Mouse (Mus musculus) heart, embryonic 15.5 days (tissue): ENCODE measurements around the gene Kcnj12. TPM values are rescaled to one million over a fixed set of nuclear protein-coding genes. Genes with fewer than 3 reads are reported as not detected.

ENCODE experiments used
- ATAC-seq: fragments of 200-750 bp; cut with Nextera tagmentation; replicated peaks from 2 replicates; pipeline ENCODE4 v1.8.0; 2017; ENCODE audit warnings: low read depth, moderate TSS enrichment; ENCODE audit not compliant: insufficient number of reproducible peaks, insufficient read depth, low FRiP score
- H3K27ac ChIP-seq: fragments of 300-500 bp; sonication (generic); 2 replicates; pipeline ENCODE4 v1.5.1; 2015; ENCODE audit warnings: mild to moderate bottlenecking, inconsistent platforms
- H3K27me3 ChIP-seq: fragments of 300-500 bp; sonication (generic); 2 replicates; pipeline ENCODE4 v1.6.1; 2015; ENCODE audit warnings: inconsistent platforms
- H3K36me3 ChIP-seq: fragments of 300-500 bp; sonication (generic); 2 replicates; pipeline ENCODE4 v1.6.1; 2015; ENCODE audit warnings: mild to moderate bottlenecking, inconsistent platforms
- H3K4me1 ChIP-seq: fragments of 300-500 bp; sonication (generic); replicated peaks from 2 replicates; pipeline ENCODE4 v1.6.1; 2015; ENCODE audit warnings: inconsistent platforms
- H3K4me2 ChIP-seq: fragments of 300-500 bp; sonication (generic); 2 replicates; pipeline ENCODE4 v1.6.1; 2015; ENCODE audit warnings: inconsistent platforms, mild to moderate bottlenecking, moderate library complexity
- H3K4me3 ChIP-seq: fragments of 300-500 bp; sonication (generic); 2 replicates; pipeline ENCODE4 v1.5.1; 2015; ENCODE audit warnings: mild to moderate bottlenecking, inconsistent platforms
- H3K9ac ChIP-seq: fragments of 300-500 bp; sonication (generic); 2 replicates; pipeline ENCODE4 v1.6.1; 2015; ENCODE audit warnings: mild to moderate bottlenecking, inconsistent platforms
- H3K9me3 ChIP-seq: fragments of 300-500 bp; sonication (generic); replicated peaks from 2 replicates; pipeline ENCODE4 v1.6.1; 2016; ENCODE audit warnings: inconsistent platforms
- WGBS: fragments of 180-500 bp; shearing (Covaris S2); methylation state at CpG from one replicate; pipeline ENCODE4 v1.1.7; 2015; ENCODE audit warnings: mixed read lengths; 5-methylcytosine and 5-hydroxymethylcytosine counted together
- polyA plus RNA-seq: library from polyadenylated mRNA; unstranded; fragments of >200 nt; fragmentation: Nextera tagmentation; extraction: Ambion mirVana; gene quantifications from 2 replicates; pipeline ENCODE4 v1.2.1, GENCODE M21; 2015

The Kcnj12 gene
- polyA plus RNA-seq, 1 experiment from 2014 or later: 5.5 TPM

GRCm38 (mm10) chr11:61112323-61112995 lies 90.1 kb downstream of the Kcnj12 start:
- H3K4me3 ChIP-seq: no peak overlapping the region
- H3K27me3 ChIP-seq: no peaks in the 10 kb centered on the region; the same call in 1 of the 2 replicates
- no peaks in the 10 kb centered on the region for H3K9me3 ChIP-seq
- no peaks in the 10 kb centered on the region for H3K36me3 ChIP-seq
- 63% methylated on average over 8 of the region's 8 CpGs for WGBS
- no peak overlapping the region for H3K4me2 ChIP-seq
- H3K9ac ChIP-seq: no peak overlapping the region
- H3K4me1 ChIP-seq: no peaks in the 10 kb centered on the region
- H3K27ac ChIP-seq: no peak overlapping the region
- no peak for ATAC-seq

GRCm38 (mm10) chr11:61116226-61116625 lies 93.9 kb downstream of the Kcnj12 start:
- ATAC-seq: no peak
- Histone ChIP-seq H3K4me3 (no peak overlapping the region), H3K27me3 (0 out of 2 replicates have a peak, but pooled peaks cover 3% of the 10 kb centered on the region), H3K27ac (no peak overlapping the region), H3K36me3 (no peaks in the 10 kb centered on the region), H3K9ac (no peak overlapping the region), H3K9me3 (no peaks in the 10 kb centered on the region), H3K4me1 (no peaks in the 10 kb centered on the region), H3K4me2 (no peak overlapping the region)
- WGBS: 48% methylated on average over 8 of the region's 8 CpGs

- H3K27me3 ChIP-seq: 0 out of 2 replicates have a peak, but pooled peaks cover 3% of the 10 kb centered on the region
- ATAC-seq: no peak
Observed at GRCm38 (mm10) chr11:61119996-61120583, 97.7 kb downstream of the Kcnj12 start.

More at GRCm38 (mm10) chr11:61119996-61120583, 97.7 kb downstream of the Kcnj12 start:
- H3K36me3 ChIP-seq: no peaks in the 10 kb centered on the region
- no peak overlapping the region for H3K4me3 ChIP-seq
- H3K9me3 ChIP-seq: no peaks in the 10 kb centered on the region
- no peak overlapping the region for H3K27ac ChIP-seq
- WGBS: 68% methylated on average over 3 of the region's 3 CpGs
- no peak overlapping the region for H3K4me2 ChIP-seq
- no peak overlapping the region for H3K9ac ChIP-seq
- no peaks in the 10 kb centered on the region for H3K4me1 ChIP-seq

Other genes starting within 250 kb of the Kcnj12 start
- 7.4 and 11.0 TPM in 2 replicates for gene Top3a, start 245.2 kb upstream of the Kcnj12 start, polyA plus RNA-seq
- 3.2 and 4.7 TPM in 2 replicates for gene Smcr8, start 245.0 kb upstream of the Kcnj12 start, polyA plus RNA-seq
- gene Shmt1, start 210.8 kb upstream of the Kcnj12 start, polyA plus RNA-seq: 35.7 and 42.0 TPM in 2 replicates
- 26.8 and 30.4 TPM in 2 replicates for gene Dhrs7b, start 191.9 kb upstream of the Kcnj12 start, polyA plus RNA-seq
- 52.1 and 63.2 TPM in 2 replicates for gene Tmem11, start 143.3 kb upstream of the Kcnj12 start, polyA plus RNA-seq
- 11.9 and 22.3 TPM in 2 replicates for gene Natd1, start 107.8 kb upstream of the Kcnj12 start, polyA plus RNA-seq
- 53.3 and 76.0 TPM in 2 replicates for gene Map2k3, start 90.5 kb upstream of the Kcnj12 start, polyA plus RNA-seq
- gene Tnfrsf13b, start 104.2 kb downstream of the Kcnj12 start, polyA plus RNA-seq: 1.8 and 3.4 TPM in 2 replicates
- 60.7 and 79.1 TPM in 2 replicates for gene Usp22, start 152.5 kb downstream of the Kcnj12 start, polyA plus RNA-seq
- gene Aldh3a1, start 185.0 kb downstream of the Kcnj12 start, polyA plus RNA-seq: 0.25 and 0.42 TPM in 2 replicates
- gene Aldh3a2, start 244.9 kb downstream of the Kcnj12 start, polyA plus RNA-seq: 29.4 and 34.9 TPM in 2 replicates